Mouse (Mus musculus) forebrain, postnatal 0 days (tissue): ENCODE data around the gene Ncmap. TPM values are rescaled to one million over a fixed set of nuclear protein-coding genes. Genes with fewer than 3 reads are reported as not detected.
A peak's percentile ranks its signal among the peaks of the same experiment; 100 is the strongest.

Experiments
- ATAC-seq: fragments of 200-750 bp; cut with Nextera tagmentation; 2 replicates; pipeline ENCODE4 v1.8.0; 2017; ENCODE audit warnings: mild to moderate bottlenecking, moderate library complexity
- DNase-seq: peaks from one replicate; pipeline ENCODE4 v3.0.0-alpha.2; 2015
- H3K27ac ChIP-seq: fragments of 300-500 bp; sonication (generic); 2 replicates; pipeline ENCODE4 v1.5.1; 2014; ENCODE audit warnings: low read depth, mild to moderate bottlenecking, antibody characterized with exemption, low read length, moderate library complexity, mixed read lengths
- H3K27me3 ChIP-seq: fragments of 300-500 bp; sonication (generic); 2 replicates; pipeline ENCODE4 v1.6.1; 2014; ENCODE audit warnings: mild to moderate bottlenecking, low read length, mixed read lengths; ENCODE audit not compliant: insufficient read depth
- H3K36me3 ChIP-seq: fragments of 300-500 bp; sonication (generic); 2 replicates; pipeline ENCODE4 v1.6.1; 2014; ENCODE audit warnings: mild to moderate bottlenecking, moderate library complexity; ENCODE audit not compliant: insufficient read depth
- H3K4me1 ChIP-seq: fragments of 300-500 bp; sonication (generic); 2 replicates; pipeline ENCODE4 v1.6.1; 2014; ENCODE audit warnings: antibody characterized with exemption; ENCODE audit not compliant: insufficient read depth
- H3K4me2 ChIP-seq: fragments of 300-500 bp; sonication (generic); 2 replicates; pipeline ENCODE4 v1.6.1; 2014; ENCODE audit warnings: low read depth, mild to moderate bottlenecking, moderate library complexity
- H3K4me3 ChIP-seq: fragments of 300-500 bp; sonication (generic); 2 replicates; pipeline ENCODE4 v1.5.1; 2014; ENCODE audit warnings: low read depth, low read length, mixed read lengths
- H3K9ac ChIP-seq: fragments of 300-500 bp; sonication (generic); 2 replicates; pipeline ENCODE4 v1.6.1; 2014; ENCODE audit warnings: mild to moderate bottlenecking
- H3K9me3 ChIP-seq: fragments of 300-500 bp; sonication (generic); 2 replicates; pipeline ENCODE4 v1.6.1; 2016; ENCODE audit warnings: low read length
- CTCF ChIP-seq: sonication (generic); IDR thresholded peaks from 2 replicates; pipeline ENCODE4 v1.5.1; 2016; ENCODE audit warnings: antibody characterized with exemption, control low read depth, low read depth
- WGBS: fragments of 180-500 bp; shearing (Covaris S2); extraction: QIAGEN DNeasy Blood & Tissue Kit; methylation state at CpG from one replicate; pipeline ENCODE4 v1.1.7; 2014; 5-methylcytosine and 5-hydroxymethylcytosine counted together
- polyA plus RNA-seq: library from polyadenylated mRNA; unstranded; fragments of >200 nt; fragmentation: Nextera tagmentation; extraction: Ambion mirVana; gene quantifications from 2 replicates; pipeline ENCODE4 v1.2.1, GENCODE M21; 2015
- total RNA-seq: library from RNA; depleted of rRNA; stranded (reverse); fragments of >200 nt; gene quantifications from 2 replicates; pipeline ENCODE4 v1.2.3, GENCODE M21; 2014

The Ncmap gene
- total and polyA plus RNA-seq, 2 experiments from 2014 or later = 0.86 to 0.90 TPM

GRCm38 (mm10) chr4:135420961-135421360 lies 22.9 kb upstream of the Ncmap start:
- DNase-seq = no peak
- H3K27ac ChIP-seq = no peak overlapping the region
- ATAC-seq = no peak
- H3K9ac ChIP-seq = no peak overlapping the region
- H3K4me2 ChIP-seq = no peak overlapping the region
- H3K4me1 ChIP-seq = no peaks in the 10 kb centered on the region
- no peak overlapping the region for H3K4me3 ChIP-seq
- no peaks in the 10 kb centered on the region for H3K9me3 ChIP-seq
- TF ChIP-seq CTCF = no peak
- no peaks in the 10 kb centered on the region for H3K27me3 ChIP-seq
- 93% methylated on average over 13 of the region's 13 CpGs for WGBS
- peaks cover 44% of the 10 kb centered on the region for H3K36me3 ChIP-seq

DNA sequence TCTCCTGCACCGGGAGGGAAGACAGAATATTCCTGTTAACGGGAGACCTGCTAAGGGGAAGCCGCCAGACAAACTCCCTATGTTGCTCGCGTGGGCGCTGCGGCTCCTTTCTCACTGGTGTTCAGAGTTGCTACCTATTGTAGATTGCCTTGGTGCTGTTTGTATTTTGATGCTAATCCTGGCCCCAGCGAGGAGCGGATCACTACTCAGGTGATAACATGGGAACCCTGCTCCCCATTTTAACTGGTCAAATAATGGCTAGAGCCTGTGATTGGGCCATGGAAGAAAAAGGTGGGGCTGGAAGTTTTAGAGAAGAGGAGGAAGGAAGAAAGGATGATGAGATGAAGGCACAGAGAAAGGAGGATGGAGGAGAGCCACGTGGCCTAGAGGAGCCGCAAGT lies 22.4 kb upstream of the Ncmap start:
- no peak overlapping the region for H3K9ac ChIP-seq
- no peak for TF ChIP-seq CTCF
- H3K4me3 ChIP-seq = no peak overlapping the region
- no peak overlapping the region for H3K4me2 ChIP-seq
- no peaks in the 10 kb centered on the region for H3K4me1 ChIP-seq
- peaks cover 46% of the 10 kb centered on the region for H3K36me3 ChIP-seq
- no peak overlapping the region for H3K27ac ChIP-seq
- 86% methylated on average over 11 of the region's 11 CpGs for WGBS
- no peaks in the 10 kb centered on the region for H3K27me3 ChIP-seq
- H3K9me3 ChIP-seq = no peaks in the 10 kb centered on the region
- no peak for DNase-seq
- no peak for ATAC-seq

- DNase-seq (no peak), ATAC-seq (no peak)
- Histone ChIP-seq H3K27me3 (no peaks in the 10 kb centered on the region), H3K4me2 (no peak overlapping the region), H3K4me1 (no peaks in the 10 kb centered on the region), H3K4me3 (no peak overlapping the region), H3K36me3 (peaks cover 47% of the 10 kb centered on the region), H3K27ac (no peak overlapping the region), H3K9ac (no peak overlapping the region), H3K9me3 (no peaks in the 10 kb centered on the region)
- 89% methylated on average over 21 of the region's 21 CpGs for WGBS
- no peak for TF ChIP-seq CTCF
Measured at GRCm38 (mm10) chr4:135419996-135420395, 22.0 kb upstream of the Ncmap start.

GRCm38 (mm10) chr4:135416367-135416766 lies 18.3 kb upstream of the Ncmap start:
- Histone ChIP-seq H3K4me1 (no peaks in the 10 kb centered on the region), H3K4me3 (no peak overlapping the region), H3K4me2 (no peak overlapping the region), H3K9ac (no peak overlapping the region), H3K27me3 (no peaks in the 10 kb centered on the region), H3K9me3 (no peaks in the 10 kb centered on the region), H3K36me3 (peaks cover 49% of the 10 kb centered on the region), H3K27ac (no peak overlapping the region)
- ATAC-seq = no peak
- TF ChIP-seq CTCF = no peak
- no peak for DNase-seq
- WGBS = 95% methylated on average over 21 of the region's 21 CpGs

GRCm38 (mm10) chr4:135413491-135413890 lies 15.5 kb upstream of the Ncmap start:
- no peak for DNase-seq
- 79% methylated on average over 8 of the region's 8 CpGs for whole genome bisulfite sequencing
- Histone ChIP-seq H3K9ac (no peak overlapping the region), H3K4me3 (no peak overlapping the region), H3K27me3 (no peaks in the 10 kb centered on the region), H3K27ac (no peak overlapping the region), H3K9me3 (no peaks in the 10 kb centered on the region), H3K4me2 (no peak overlapping the region), H3K36me3 (peaks cover 33% of the 10 kb centered on the region), H3K4me1 (no peaks in the 10 kb centered on the region)
- TF ChIP-seq CTCF = no peak
- ATAC-seq = no peak

GRCm38 (mm10) chr4:135411633-135412032 lies 13.6 kb upstream of the Ncmap start:
- Histone ChIP-seq H3K4me1 (no peaks in the 10 kb centered on the region), H3K9me3 (no peaks in the 10 kb centered on the region), H3K9ac (no peak overlapping the region), H3K4me3 (no peak overlapping the region), H3K36me3 (peaks cover 18% of the 10 kb centered on the region; the same call in 1 of the 2 replicates), H3K4me2 (no peak overlapping the region), H3K27me3 (no peaks in the 10 kb centered on the region), H3K27ac (no peak overlapping the region)
- 33% methylated on average over 4 of the region's 4 CpGs for WGBS
- DNase-seq (peak; percentile 72), ATAC-seq (no peak; the same call in 1 of the 2 replicates)
- peak; percentile 84 for TF ChIP-seq CTCF

- ATAC-seq = no peak
- no peak for TF ChIP-seq CTCF
- Histone ChIP-seq H3K36me3 (no peaks in the 10 kb centered on the region), H3K27me3 (no peaks in the 10 kb centered on the region), H3K4me1 (no peaks in the 10 kb centered on the region), H3K9me3 (no peaks in the 10 kb centered on the region), H3K27ac (no peak overlapping the region), H3K4me3 (no peak overlapping the region), H3K4me2 (no peak overlapping the region), H3K9ac (no peak overlapping the region)
- DNase-seq = peak; percentile 34
- WGBS = 34% methylated on average over 5 of the region's 5 CpGs
Measured at GRCm38 (mm10) chr4:135406180-135406579, 8.2 kb upstream of the Ncmap start.

GRCm38 (mm10) chr4:135404916-135405315 lies 6.9 kb upstream of the Ncmap start:
- Histone ChIP-seq H3K4me3 (no peak overlapping the region), H3K9me3 (no peaks in the 10 kb centered on the region), H3K27me3 (no peaks in the 10 kb centered on the region), H3K4me2 (no peak overlapping the region), H3K27ac (no peak overlapping the region), H3K36me3 (no peaks in the 10 kb centered on the region), H3K9ac (no peak overlapping the region), H3K4me1 (no peaks in the 10 kb centered on the region)
- TF ChIP-seq CTCF = no peak
- ATAC-seq (no peak), DNase-seq (no peak)
- 95% methylated on average over 2 of the region's 2 CpGs for WGBS
